Mouse (Mus musculus): ENCODE data around the gene Cdc42ep2. TPM values are rescaled to one million over a fixed set of nuclear protein-coding genes. Genes with fewer than 3 reads are reported as not detected.

Cdc42ep2 gene
- 2.3 and 5.3 TPM in 2 replicates for polyA plus RNA-seq (2011; ENCODE audit: insufficient read depth, insufficient read length, low replicate concordance, missing spikeins)

DNA sequence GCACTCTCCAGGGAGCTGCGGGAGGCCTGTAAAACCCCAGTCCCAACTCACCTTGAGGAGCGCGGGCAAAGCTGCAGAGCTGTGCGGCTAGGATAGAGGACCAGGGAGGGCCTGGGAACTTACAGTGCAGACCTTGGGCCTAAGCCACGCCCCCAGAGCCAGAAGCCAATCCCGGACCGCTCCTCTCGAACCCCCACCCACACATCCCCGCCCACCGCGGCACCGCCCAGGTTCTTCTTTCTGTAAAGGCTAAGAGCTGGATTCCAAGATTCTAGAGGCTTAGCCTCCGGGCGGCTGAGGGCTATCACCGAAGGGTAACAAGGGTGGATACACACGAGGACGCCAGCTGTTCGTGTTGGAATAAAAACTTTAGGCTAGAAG is at the start of gene Cdc42ep2:
Gene Cdc42ep2, minus strand, starts transcription at position 104 of the 381 bp plus-strand sequence.
- Histone ChIP-seq H3K4me3 (replicated peaks; ENCODE audit: control insufficient read depth, low read depth, low read length) (peak within 1 kb of the TSS; percentile 87), H3K27ac (ENCODE audit: control insufficient read depth, insufficient read depth, low read depth, low read length, poor library complexity) (peak within 1 kb of the TSS; percentile 39), H3K4me1 (ENCODE audit: control insufficient read depth, insufficient read depth, low read length) (peaks cover 2% of the 10 kb centered on the region; the same call in 1 of the 2 replicates)
- TF ChIP-seq CTCF (IDR thresholded peaks at IDR 0.05; ENCODE audit: control insufficient read depth, insufficient read depth, low read length) = no peak
- TF ChIP-seq POLR2A (IDR thresholded peaks at IDR 0.05; ENCODE audit: borderline replicate concordance, control insufficient read depth, low read depth, low read length) = peak; percentile 82
- under 1% methylated on average over 18 of the region's 18 CpGs for WGBS

GRCm38 (mm10) chr19:5967664-5968063 is 43.0 kb upstream of the Cdc42ep2 start:
- H3K4me1 ChIP-seq (ENCODE audit: control insufficient read depth, insufficient read depth, low read length) = peaks cover 8% of the 10 kb centered on the region
- WGBS = 70% methylated on average over 10 of the region's 10 CpGs
- no peak overlapping the region for H3K27ac ChIP-seq (ENCODE audit: control insufficient read depth, insufficient read depth, low read depth, low read length, poor library complexity)
- TF ChIP-seq POLR2A (IDR thresholded peaks at IDR 0.05; ENCODE audit: borderline replicate concordance, control insufficient read depth, low read depth, low read length) = no peak
- TF ChIP-seq CTCF (IDR thresholded peaks at IDR 0.05; ENCODE audit: control insufficient read depth, insufficient read depth, low read length) = no peak
- H3K4me3 ChIP-seq (replicated peaks; ENCODE audit: control insufficient read depth, low read depth, low read length) = no peak overlapping the region

DNA sequence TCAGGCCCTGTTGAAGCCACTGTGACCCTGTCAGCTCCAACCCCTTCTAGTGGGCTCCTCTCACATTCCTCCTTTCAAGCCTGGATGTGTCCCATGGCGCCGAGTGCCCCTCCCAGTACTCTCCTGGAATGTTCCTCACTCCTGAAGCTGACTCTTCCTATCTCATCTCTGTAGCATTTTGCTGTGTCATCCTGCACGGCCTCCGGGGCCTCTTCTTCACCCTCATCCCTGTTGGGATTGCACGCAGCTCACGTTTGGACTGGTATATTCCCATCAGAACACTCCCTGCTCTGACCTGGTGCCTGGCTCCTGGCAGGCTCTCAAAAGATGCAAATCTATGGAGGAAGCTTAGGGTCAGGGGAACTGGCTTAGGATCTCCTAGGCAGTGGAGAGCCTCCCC is 42.2 kb upstream of the Cdc42ep2 start:
- Histone ChIP-seq H3K4me3 (replicated peaks; ENCODE audit: control insufficient read depth, low read depth, low read length) (no peak overlapping the region), H3K27ac (ENCODE audit: control insufficient read depth, insufficient read depth, low read depth, low read length, poor library complexity) (peak overlapping the region; percentile 22; the same call in 1 of the 2 replicates), H3K4me1 (ENCODE audit: control insufficient read depth, insufficient read depth, low read length) (peaks cover 7% of the 10 kb centered on the region)
- 52% methylated on average over 6 of the region's 6 CpGs for WGBS
- no peak for TF ChIP-seq CTCF (IDR thresholded peaks at IDR 0.05; ENCODE audit: control insufficient read depth, insufficient read depth, low read length)
- no peak for TF ChIP-seq POLR2A (IDR thresholded peaks at IDR 0.05; ENCODE audit: borderline replicate concordance, control insufficient read depth, low read depth, low read length)

DNA sequence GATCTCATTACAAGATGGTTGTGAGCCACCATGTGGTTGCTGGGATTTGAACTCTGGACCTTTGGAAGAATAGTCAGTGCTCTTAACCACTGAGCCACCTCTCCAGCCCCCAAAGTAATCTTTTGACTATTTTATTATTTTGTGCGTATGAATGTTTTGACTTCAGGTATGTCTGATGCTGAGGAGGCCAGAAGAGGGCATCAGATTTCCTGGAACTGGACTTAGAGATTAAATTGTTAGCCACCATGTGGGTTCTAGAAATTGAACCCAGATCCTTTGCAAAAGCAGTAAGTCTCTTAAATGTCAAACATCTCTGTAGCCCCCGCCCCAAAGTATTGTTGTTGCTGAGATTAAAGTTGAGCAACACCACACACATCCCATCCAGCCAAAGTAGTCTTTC is 41.3 kb upstream of the Cdc42ep2 start:
- Histone ChIP-seq H3K4me1 (ENCODE audit: control insufficient read depth, insufficient read depth, low read length) (peaks cover 7% of the 10 kb centered on the region), H3K4me3 (replicated peaks; ENCODE audit: control insufficient read depth, low read depth, low read length) (no peak overlapping the region), H3K27ac (ENCODE audit: control insufficient read depth, insufficient read depth, low read depth, low read length, poor library complexity) (no peak overlapping the region)
- WGBS = 76% methylated on average over 2 of the region's 2 CpGs
- TF ChIP-seq POLR2A (IDR thresholded peaks at IDR 0.05; ENCODE audit: borderline replicate concordance, control insufficient read depth, low read depth, low read length) = no peak
- no peak for TF ChIP-seq CTCF (IDR thresholded peaks at IDR 0.05; ENCODE audit: control insufficient read depth, insufficient read depth, low read length)

DNA sequence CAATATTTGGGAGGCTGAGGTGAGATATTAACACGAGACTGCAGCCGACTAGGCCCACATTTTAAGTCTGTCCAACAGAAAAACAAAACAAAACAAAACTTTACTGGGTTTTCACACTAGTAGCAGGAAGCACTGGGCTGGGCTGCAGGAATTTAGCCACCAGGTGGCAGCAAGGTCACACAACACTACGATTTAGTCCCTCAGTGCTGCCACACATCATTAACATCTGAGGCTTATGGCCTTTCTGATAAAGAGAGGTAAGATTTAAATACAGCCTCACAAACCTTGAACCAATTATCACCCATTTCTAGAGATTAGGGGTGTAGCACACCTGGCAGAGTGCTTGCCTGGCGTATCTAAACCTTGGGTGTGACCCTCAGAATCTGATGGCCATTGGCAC is 40.7 kb upstream of the Cdc42ep2 start:
- H3K27ac ChIP-seq (ENCODE audit: control insufficient read depth, insufficient read depth, low read depth, low read length, poor library complexity) = no peak overlapping the region; the same call in 1 of the 2 replicates
- TF ChIP-seq CTCF (IDR thresholded peaks at IDR 0.05; ENCODE audit: control insufficient read depth, insufficient read depth, low read length) (peak; percentile 93), POLR2A (IDR thresholded peaks at IDR 0.05; ENCODE audit: borderline replicate concordance, control insufficient read depth, low read depth, low read length) (no peak)
- WGBS = 13% methylated on average over 4 of the region's 4 CpGs
- H3K4me1 ChIP-seq (ENCODE audit: control insufficient read depth, insufficient read depth, low read length) = peaks cover 7% of the 10 kb centered on the region
- no peak overlapping the region for H3K4me3 ChIP-seq (replicated peaks; ENCODE audit: control insufficient read depth, low read depth, low read length)

- Histone ChIP-seq H3K4me3 (replicated peaks; ENCODE audit: control insufficient read depth, low read depth, low read length) (no peak overlapping the region), H3K27ac (ENCODE audit: control insufficient read depth, insufficient read depth, low read depth, low read length, poor library complexity) (no peak overlapping the region; the same call in 1 of the 2 replicates), H3K4me1 (ENCODE audit: control insufficient read depth, insufficient read depth, low read length) (peaks cover 7% of the 10 kb centered on the region)
- TF ChIP-seq CTCF (IDR thresholded peaks at IDR 0.05; ENCODE audit: control insufficient read depth, insufficient read depth, low read length) = no peak
- no peak for TF ChIP-seq POLR2A (IDR thresholded peaks at IDR 0.05; ENCODE audit: borderline replicate concordance, control insufficient read depth, low read depth, low read length)
- WGBS = 89% methylated on average over 2 of the region's 2 CpGs
Measured at GRCm38 (mm10) chr19:5964804-5965203, 40.2 kb upstream of the Cdc42ep2 start.

GRCm38 (mm10) chr19:5963883-5964562 is 39.4 kb upstream of the Cdc42ep2 start, which contains the start of gene Pola2:
TSS of gene Pola2 (minus strand) at chr19:5964202.
- Histone ChIP-seq H3K4me1 (ENCODE audit: control insufficient read depth, insufficient read depth, low read length) (peaks cover 7% of the 10 kb centered on the region), H3K27ac (ENCODE audit: control insufficient read depth, insufficient read depth, low read depth, low read length, poor library complexity) (peak within 1 kb of the TSS; percentile 71), H3K4me3 (replicated peaks; ENCODE audit: control insufficient read depth, low read depth, low read length) (peak within 1 kb of the TSS; percentile 96)
- TF ChIP-seq POLR2A (IDR thresholded peaks at IDR 0.05; ENCODE audit: borderline replicate concordance, control insufficient read depth, low read depth, low read length) (peak; percentile 64; the same call in 1 of the 2 replicates), CTCF (IDR thresholded peaks at IDR 0.05; ENCODE audit: control insufficient read depth, insufficient read depth, low read length) (peak; percentile 3; the same call in 1 of the 2 replicates)
- under 1% methylated on average over 50 of the region's 50 CpGs for WGBS

DNA sequence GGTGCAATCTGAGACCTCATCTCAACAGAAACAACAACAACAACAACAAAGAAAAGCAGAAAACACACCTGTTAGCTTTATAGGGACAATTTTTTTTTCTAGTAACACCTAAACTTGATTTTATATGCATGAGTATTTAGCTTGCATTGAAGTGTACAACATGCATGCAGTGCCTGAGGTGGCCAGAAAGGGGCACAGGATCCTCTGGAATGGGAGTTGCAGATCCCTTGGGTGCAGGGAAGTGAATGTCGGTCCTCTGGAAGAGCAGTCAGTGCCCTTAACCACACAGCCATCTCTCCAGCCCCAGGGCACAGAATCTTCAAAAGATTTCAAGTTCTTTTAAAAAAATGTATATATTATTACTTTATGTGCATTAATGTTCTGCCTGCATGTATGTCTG is 38.0 kb upstream of the Cdc42ep2 start:
- H3K27ac ChIP-seq (ENCODE audit: control insufficient read depth, insufficient read depth, low read depth, low read length, poor library complexity) = no peak overlapping the region
- H3K4me1 ChIP-seq (ENCODE audit: control insufficient read depth, insufficient read depth, low read length) = peaks cover 7% of the 10 kb centered on the region
- 15% methylated on average over 1 of the region's 1 CpGs for WGBS
- TF ChIP-seq CTCF (IDR thresholded peaks at IDR 0.05; ENCODE audit: control insufficient read depth, insufficient read depth, low read length) (no peak), POLR2A (IDR thresholded peaks at IDR 0.05; ENCODE audit: borderline replicate concordance, control insufficient read depth, low read depth, low read length) (no peak)
- peak overlapping the region; percentile 49 for H3K4me3 ChIP-seq (replicated peaks; ENCODE audit: control insufficient read depth, low read depth, low read length)

All from bone marrow, adult 2 months (tissue).